Mouse (Mus musculus) liver, embryonic 12.5 days (tissue): ENCODE measurements around the gene Olfr766-ps1. TPM values are rescaled to one million over a fixed set of nuclear protein-coding genes. Genes with fewer than 3 reads are reported as not detected.
"Not testable (repeated sequence)": the region's sequence is repeated elsewhere in the genome, so short reads cannot be mapped to it uniquely, and the experiment has no call there.

ENCODE experiments used
- ATAC-seq: fragments of 200-750 bp; cut with Nextera tagmentation; 2 replicates; pipeline ENCODE4 v1.8.0; 2017; ENCODE audit warnings: moderate number of reproducible peaks, mild to moderate bottlenecking, moderate library complexity
- H3K27ac ChIP-seq: fragments of 300-500 bp; sonication (generic); 2 replicates; pipeline ENCODE4 v1.5.1; 2016; ENCODE audit warnings: mild to moderate bottlenecking
- H3K27me3 ChIP-seq: fragments of 300-500 bp; sonication (generic); replicated peaks from 2 replicates; pipeline ENCODE4 v1.6.1; 2016; ENCODE audit warnings: mild to moderate bottlenecking, moderate library complexity
- H3K36me3 ChIP-seq: fragments of 300-500 bp; sonication (generic); 2 replicates; pipeline ENCODE4 v1.6.1; 2016; ENCODE audit warnings: mild to moderate bottlenecking, moderate library complexity
- H3K4me1 ChIP-seq: fragments of 300-500 bp; sonication (generic); 2 replicates; pipeline ENCODE4 v1.6.1; 2016
- H3K4me2 ChIP-seq: fragments of 300-500 bp; sonication (generic); 2 replicates; pipeline ENCODE4 v1.6.1; 2016; ENCODE audit warnings: mild to moderate bottlenecking, moderate library complexity
- H3K4me3 ChIP-seq: fragments of 300-500 bp; sonication (generic); 2 replicates; pipeline ENCODE4 v1.5.1; 2016; ENCODE audit warnings: mild to moderate bottlenecking, moderate library complexity
- H3K9ac ChIP-seq: fragments of 300-500 bp; sonication (generic); 2 replicates; pipeline ENCODE4 v1.6.1; 2016; ENCODE audit warnings: mild to moderate bottlenecking, moderate library complexity
- H3K9me3 ChIP-seq: fragments of 300-500 bp; sonication (generic); replicated peaks from 2 replicates; pipeline ENCODE4 v1.6.1; 2016; ENCODE audit warnings: mild to moderate bottlenecking, moderate library complexity
- WGBS: fragments of 180-500 bp; shearing (Covaris S2); methylation state at CpG from one replicate; pipeline ENCODE4 v1.1.7; 2016; ENCODE audit not compliant: insufficient replicate concordance; 5-methylcytosine and 5-hydroxymethylcytosine counted together
- polyA plus RNA-seq: library from polyadenylated mRNA; unstranded; fragments of >200 nt; fragmentation: Nextera tagmentation; extraction: Ambion mirVana; gene quantifications from 2 replicates; pipeline ENCODE4 v1.2.1, GENCODE M21; 2016

The Olfr766-ps1 gene
- not detected in 2 replicates for polyA plus RNA-seq

GRCm38 (mm10) chr10:129068877-129069276, at the start of gene Olfr766-ps1:
Gene Olfr766-ps1 (minus strand): TSS chr10:129068977.
- no peak within 1 kb of the TSS for H3K4me3 ChIP-seq
- no peak within 1 kb of the TSS for H3K4me2 ChIP-seq
- 61% methylated on average over 2 of the region's 2 CpGs for WGBS
- no peaks in the 10 kb centered on the region for H3K36me3 ChIP-seq
- ATAC-seq: no peak
- no peaks in the 10 kb centered on the region for H3K9me3 ChIP-seq
- no peak within 1 kb of the TSS for H3K9ac ChIP-seq
- no peaks in the 10 kb centered on the region for H3K4me1 ChIP-seq
- no peaks in the 10 kb centered on the region for H3K27me3 ChIP-seq
- H3K27ac ChIP-seq: no peak within 1 kb of the TSS

GRCm38 (mm10) chr10:129117761-129118160, 49.0 kb upstream of the Olfr766-ps1 start, which contains the start of gene Olfr769:
Gene Olfr769 (minus strand): TSS chr10:129117861.
- Histone ChIP-seq H3K4me1 (no peaks in the 10 kb centered on the region), H3K4me2 (no peak within 1 kb of the TSS), H3K9ac (no peak within 1 kb of the TSS), H3K9me3 (peaks cover 8% of the 10 kb centered on the region; the same call in 1 of the 2 replicates), H3K27ac (no peak within 1 kb of the TSS), H3K36me3 (no peaks in the 10 kb centered on the region), H3K4me3 (no peak within 1 kb of the TSS), H3K27me3 (no peaks in the 10 kb centered on the region)
- WGBS: 71% methylated on average over 2 of the region's 2 CpGs
- no peak for ATAC-seq

DNA sequence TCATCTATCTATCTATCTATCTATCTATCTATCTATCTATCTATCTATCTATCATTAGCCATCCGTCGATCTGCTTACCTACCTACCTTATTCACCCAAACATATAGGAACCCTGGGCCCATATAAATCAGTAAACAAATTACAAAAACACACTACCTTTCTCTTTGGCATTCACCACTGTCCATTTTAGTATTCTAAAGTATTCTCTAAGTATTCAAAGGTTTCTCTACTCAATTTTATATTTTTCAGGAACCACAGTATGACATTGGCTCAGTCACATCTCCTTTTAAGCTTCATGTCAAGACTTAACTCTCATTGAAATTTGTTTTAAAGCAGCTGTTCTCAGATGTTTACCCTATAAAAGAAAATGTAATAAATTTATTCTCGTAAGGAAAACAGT, 46.4 kb upstream of the Olfr766-ps1 start:
- H3K9me3 ChIP-seq: peaks cover 29% of the 10 kb centered on the region
- H3K4me3 ChIP-seq: no peak overlapping the region
- no peaks in the 10 kb centered on the region for H3K36me3 ChIP-seq
- H3K27me3 ChIP-seq: no peaks in the 10 kb centered on the region
- H3K4me2 ChIP-seq: no peak overlapping the region
- WGBS: 88% methylated on average over 3 of the region's 3 CpGs
- no peaks in the 10 kb centered on the region for H3K4me1 ChIP-seq
- H3K9ac ChIP-seq: no peak overlapping the region
- ATAC-seq: no peak
- H3K27ac ChIP-seq: no peak overlapping the region

GRCm38 (mm10) chr10:129101231-129101630, 32.5 kb upstream of the Olfr766-ps1 start:
- no peaks in the 10 kb centered on the region for H3K36me3 ChIP-seq
- H3K4me2 ChIP-seq: no peak overlapping the region
- H3K4me3 ChIP-seq: no peak overlapping the region
- no peaks in the 10 kb centered on the region for H3K27me3 ChIP-seq
- no peak overlapping the region for H3K27ac ChIP-seq
- no peak overlapping the region for H3K9ac ChIP-seq
- 33% methylated on average over 3 of the region's 3 CpGs for WGBS
- no peaks in the 10 kb centered on the region for H3K4me1 ChIP-seq
- no peak for ATAC-seq
- peaks cover 3% of the 10 kb centered on the region; the same call in 1 of the 2 replicates for H3K9me3 ChIP-seq

DNA sequence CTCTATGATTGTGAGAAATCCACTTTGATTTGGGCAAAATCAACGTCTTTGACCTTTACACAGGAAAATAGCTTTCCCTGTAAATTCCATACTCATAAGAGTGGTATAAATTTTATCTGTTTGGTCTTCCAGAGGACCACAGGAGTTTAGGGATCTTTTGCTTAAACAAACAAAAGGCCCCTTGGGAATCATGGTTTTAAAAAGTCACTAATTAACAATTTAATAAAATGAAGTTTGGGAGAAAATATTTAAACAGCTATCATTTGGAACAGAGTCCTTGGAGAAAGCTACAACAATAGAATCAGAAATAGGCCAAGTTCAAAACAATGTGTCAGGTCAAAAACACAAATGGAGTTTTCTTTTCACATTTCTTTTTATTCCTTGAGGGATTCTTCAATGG, 30.5 kb upstream of the Olfr766-ps1 start, which contains the start of gene Olfr768:
TSS of gene Olfr768 (minus strand) at position 101 of the 400 bp plus-strand sequence.
- 38% methylated on average over 1 of the region's 1 CpGs for WGBS

DNA sequence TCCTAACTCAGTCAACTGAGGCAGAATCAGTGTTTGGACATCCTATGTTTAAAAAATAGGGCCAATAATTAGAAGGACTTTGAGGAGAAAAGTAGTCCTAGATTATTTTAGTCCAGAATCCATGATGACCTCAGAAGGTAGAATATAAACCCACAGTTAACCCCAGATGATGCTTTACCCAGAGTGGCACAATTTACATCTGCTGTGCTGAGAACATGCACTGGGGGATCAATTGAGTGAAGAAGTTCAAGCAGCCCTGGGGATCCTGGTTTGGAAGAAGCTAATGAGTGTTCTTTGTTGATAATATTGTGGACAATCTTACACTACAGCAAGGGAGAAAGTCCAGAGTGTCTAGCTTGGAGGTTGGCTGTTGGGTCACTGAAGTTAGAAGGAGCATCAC, 14.0 kb upstream of the Olfr766-ps1 start, which contains the start of gene Olfr767:
TSS of gene Olfr767 (minus strand) at position 101 of the 400 bp plus-strand sequence.
- not testable (repeated sequence) for H3K27ac ChIP-seq, H3K4me3 ChIP-seq, H3K36me3 ChIP-seq, ATAC-seq, H3K27me3 ChIP-seq, H3K9ac ChIP-seq, H3K4me1 ChIP-seq, H3K4me2 ChIP-seq, H3K9me3 ChIP-seq

More for the DNA sequence above, 30.5 kb upstream of the Olfr766-ps1 start, which contains the start of gene Olfr768:
- H3K4me1 ChIP-seq: no peaks in the 10 kb centered on the region
- peaks cover 6% of the 10 kb centered on the region; the same call in 1 of the 2 replicates for H3K9me3 ChIP-seq
- no peak within 1 kb of the TSS for H3K27ac ChIP-seq
- H3K36me3 ChIP-seq: no peaks in the 10 kb centered on the region
- H3K27me3 ChIP-seq: no peaks in the 10 kb centered on the region
- ATAC-seq: no peak
- H3K9ac ChIP-seq: no peak within 1 kb of the TSS
- no peak within 1 kb of the TSS for H3K4me2 ChIP-seq
- H3K4me3 ChIP-seq: no peak within 1 kb of the TSS

DNA sequence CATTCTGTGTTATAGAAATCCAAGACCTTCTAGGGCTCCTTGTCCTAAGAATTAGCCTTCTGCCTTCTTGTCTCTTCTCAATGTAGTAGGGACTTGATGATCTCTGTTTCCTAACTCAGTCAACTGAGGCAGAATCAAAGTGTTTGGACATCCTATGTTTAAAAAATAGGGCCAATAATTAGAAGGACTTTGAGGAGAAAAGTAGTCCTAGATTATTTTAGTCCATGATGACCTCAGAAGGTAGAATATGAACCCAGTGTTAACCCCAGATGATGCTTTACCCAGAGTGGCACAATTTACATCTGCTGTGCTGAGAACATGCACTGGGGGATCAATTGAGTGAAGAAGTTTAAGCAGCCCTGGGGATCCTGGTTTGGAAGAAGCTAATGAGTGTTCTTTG, 18.9 kb downstream of the Olfr766-ps1 start, which contains the start of gene Olfr765:
TSS of gene Olfr765 (minus strand) at position 101 of the 400 bp plus-strand sequence.
- not testable (repeated sequence) for ATAC-seq, H3K36me3 ChIP-seq, H3K9me3 ChIP-seq, H3K27me3 ChIP-seq, H3K4me2 ChIP-seq, H3K9ac ChIP-seq, H3K27ac ChIP-seq, H3K4me3 ChIP-seq, H3K4me1 ChIP-seq

DNA sequence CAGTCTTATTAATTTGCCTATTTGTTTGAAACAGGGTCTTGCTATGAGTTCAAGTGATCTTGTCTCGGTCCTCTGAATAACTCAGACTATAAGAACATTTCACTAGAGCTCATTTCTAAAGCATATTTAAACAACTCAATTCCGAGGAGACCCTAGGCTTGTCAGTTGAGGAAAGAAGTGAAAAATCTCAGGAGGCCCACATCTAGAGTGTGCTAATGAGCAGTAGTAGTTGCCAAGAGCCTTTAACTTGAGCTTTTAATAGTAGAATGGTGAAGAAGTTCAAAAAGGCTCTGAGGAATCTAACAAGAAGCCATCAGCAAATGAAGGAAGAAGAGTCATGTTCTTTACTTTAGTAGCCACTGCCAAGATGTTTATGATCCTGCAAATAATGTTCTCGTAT, 29.0 kb downstream of the Olfr766-ps1 start, which contains the start of gene Olfr764-ps1:
TSS of gene Olfr764-ps1 (minus strand) at position 101 of the 400 bp plus-strand sequence.
- Histone ChIP-seq H3K4me1 (no peaks in the 10 kb centered on the region), H3K4me3 (no peak within 1 kb of the TSS), H3K9me3 (no peaks in the 10 kb centered on the region), H3K27me3 (no peaks in the 10 kb centered on the region), H3K36me3 (no peaks in the 10 kb centered on the region), H3K4me2 (no peak within 1 kb of the TSS), H3K27ac (no peak within 1 kb of the TSS), H3K9ac (no peak within 1 kb of the TSS)
- WGBS: 52% methylated on average over 3 of the region's 3 CpGs
- no peak for ATAC-seq

- Histone ChIP-seq H3K36me3 (no peaks in the 10 kb centered on the region), H3K27ac (no peak overlapping the region), H3K4me2 (no peak overlapping the region), H3K4me1 (no peaks in the 10 kb centered on the region), H3K4me3 (no peak overlapping the region), H3K9me3 (no peaks in the 10 kb centered on the region), H3K27me3 (no peaks in the 10 kb centered on the region), H3K9ac (no peak overlapping the region)
- 64% methylated on average over 2 of the region's 2 CpGs for WGBS
- no peak for ATAC-seq
Measured at GRCm38 (mm10) chr10:129028343-129028742, 40.4 kb downstream of the Olfr766-ps1 start.

- no peak overlapping the region for H3K9ac ChIP-seq
- no peak overlapping the region for H3K4me3 ChIP-seq
- no peaks in the 10 kb centered on the region for H3K36me3 ChIP-seq
- H3K4me2 ChIP-seq: no peak overlapping the region
- 59% methylated on average over 3 of the region's 3 CpGs for WGBS
- H3K4me1 ChIP-seq: no peaks in the 10 kb centered on the region
- H3K9me3 ChIP-seq: no peaks in the 10 kb centered on the region; the same call in 1 of the 2 replicates
- no peak overlapping the region for H3K27ac ChIP-seq
- no peaks in the 10 kb centered on the region for H3K27me3 ChIP-seq
- no peak for ATAC-seq
Measured at GRCm38 (mm10) chr10:129026018-129026662, 42.6 kb downstream of the Olfr766-ps1 start.

- Histone ChIP-seq H3K27ac (no peak overlapping the region), H3K9me3 (no peaks in the 10 kb centered on the region; the same call in 1 of the 2 replicates), H3K27me3 (no peaks in the 10 kb centered on the region), H3K36me3 (no peaks in the 10 kb centered on the region), H3K4me1 (no peaks in the 10 kb centered on the region), H3K4me2 (no peak overlapping the region), H3K9ac (no peak overlapping the region), H3K4me3 (no peak overlapping the region)
- ATAC-seq: no peak
Measured at GRCm38 (mm10) chr10:129023319-129023718, 45.5 kb downstream of the Olfr766-ps1 start.

DNA sequence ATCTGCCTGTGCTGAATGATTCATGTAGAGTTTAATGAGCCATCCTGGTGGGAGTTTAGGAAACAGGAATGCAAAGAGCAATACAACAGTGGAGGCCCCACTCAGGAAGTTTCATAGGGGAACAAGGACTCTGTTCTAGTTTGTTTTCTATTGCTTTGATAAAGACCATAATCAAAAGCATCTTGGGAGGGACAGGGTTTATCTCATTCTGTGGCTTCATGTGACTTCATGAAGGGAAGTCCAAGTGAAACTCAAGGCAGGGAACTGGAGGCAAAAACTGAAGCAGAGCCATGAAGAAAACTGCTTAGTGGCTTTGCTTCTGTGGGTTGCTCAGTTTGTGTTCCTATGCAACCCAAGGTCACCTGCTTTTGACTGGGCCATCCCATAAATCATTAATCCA, 54.3 kb downstream of the Olfr766-ps1 start:
- Histone ChIP-seq H3K4me2 (no peak overlapping the region), H3K27ac (no peak overlapping the region), H3K9me3 (no peaks in the 10 kb centered on the region), H3K27me3 (no peaks in the 10 kb centered on the region), H3K36me3 (no peaks in the 10 kb centered on the region), H3K4me3 (no peak overlapping the region), H3K4me1 (no peaks in the 10 kb centered on the region), H3K9ac (no peak overlapping the region)
- ATAC-seq: no peak
